Mouse (Mus musculus) CH12.LX (cell line): ENCODE measurements around the gene Kidins220. TPM values are rescaled to one million over a fixed set of nuclear protein-coding genes. Genes with fewer than 3 reads are reported as not detected.

ENCODE experiments used
- DNase-seq: peaks from one replicate; pipeline ENCODE4 v3.0.0-alpha.2; 2013; ENCODE audit errors: extremely low read depth
- H3K27ac ChIP-seq: 2 replicates; pipeline ENCODE4 v1.5.1; 2012; ENCODE audit warnings: low read depth, mild to moderate bottlenecking, control low read depth, moderate library complexity; ENCODE audit not compliant: insufficient read depth
- H3K27me3 ChIP-seq: replicated peaks from 2 replicates; pipeline ENCODE3; 2012; ENCODE audit warnings: inconsistent platforms
- H3K36me3 ChIP-seq, 2 experiments: replicated peaks in 1 of 2; 2 replicates each; pipeline versions ENCODE3 to v1.6.1; 2012; ENCODE audit warnings: inconsistent platforms in 1 of 2, low read length in 1 of 2, mild to moderate bottlenecking in 1 of 2, mixed read lengths in 1 of 2, moderate library complexity in 1 of 2; ENCODE audit not compliant: control insufficient read depth in 1 of 2, insufficient read depth in 1 of 2
- H3K4me1 ChIP-seq, 2 experiments: 2 replicates each; pipeline ENCODE4 v1.6.1; 2012; ENCODE audit warnings: inconsistent platforms in 1 of 2, moderate library complexity in 1 of 2; ENCODE audit not compliant: insufficient read depth in 2 of 2, control insufficient read depth in 1 of 2
- H3K4me2 ChIP-seq: 2 replicates; pipeline ENCODE4 v1.6.1; 2012; ENCODE audit warnings: low read depth, mild to moderate bottlenecking, control low read depth; ENCODE audit not compliant: poor library complexity, insufficient read depth, severe bottlenecking
- H3K4me3 ChIP-seq, 3 experiments: fragments of 150-350 bp in 1 of 3; sonication (generic) in 1 of 3; replicated peaks in 1 of 3; 2 replicates each; pipeline versions ENCODE3 to v1.5.1; 2011 to 2012; ENCODE audit warnings: low read depth in 2 of 3, low read length in 2 of 3, mild to moderate bottlenecking in 2 of 3, moderate library complexity in 2 of 3, control low read depth in 1 of 3, improper control_type of control experiment in 1 of 3, inconsistent platforms in 1 of 3, mixed read lengths in 1 of 3; ENCODE audit not compliant: poor library complexity in 1 of 3
- H3K79me2 ChIP-seq: replicated peaks from 2 replicates; pipeline ENCODE4 v1.6.1; 2012; ENCODE audit warnings: mild to moderate bottlenecking, moderate library complexity; ENCODE audit not compliant: control insufficient read depth, poor library complexity, insufficient read depth, severe bottlenecking; ENCODE audit errors: extremely low read depth
- H3K9ac ChIP-seq: 2 replicates; pipeline ENCODE4 v1.6.1; 2012; ENCODE audit warnings: low read depth, mild to moderate bottlenecking, control low read depth, moderate library complexity; ENCODE audit not compliant: insufficient read depth
- H3K9me3 ChIP-seq: replicated peaks from 2 replicates; pipeline ENCODE3; 2012; ENCODE audit warnings: low read length, inconsistent platforms, mixed read lengths
- BHLHE40 ChIP-seq: IDR thresholded peaks from 2 replicates; pipeline ENCODE4 v1.6.1; 2011; ENCODE audit warnings: mild to moderate bottlenecking, low read depth, low read length, improper control_type of control experiment
- CHD1 ChIP-seq: IDR thresholded peaks from 2 replicates; pipeline ENCODE4 v1.6.1; 2012; ENCODE audit warnings: low read depth, low read length, improper control_type of control experiment, inconsistent platforms
- CHD2 ChIP-seq: IDR thresholded peaks from 2 replicates; pipeline ENCODE4 v1.6.1; 2011; ENCODE audit warnings: low read length, improper control_type of control experiment
- E2F4 ChIP-seq: IDR thresholded peaks from 2 replicates; pipeline ENCODE4 v1.6.1; 2011; ENCODE audit warnings: low read depth, low read length, improper control_type of control experiment; ENCODE audit not compliant: insufficient replicate concordance
- ELF1 ChIP-seq: IDR thresholded peaks from 2 replicates; pipeline ENCODE4 v1.6.1; 2014; ENCODE audit warnings: low read depth, mild to moderate bottlenecking, inconsistent platforms, low read length, improper control_type of control experiment
- ETS1 ChIP-seq: conservative IDR thresholded peaks from 2 replicates; pipeline ENCODE4 v1.6.1; 2012; ENCODE audit warnings: low read depth, mild to moderate bottlenecking, inconsistent platforms, low read length, improper control_type of control experiment, moderate library complexity
- GABPA ChIP-seq: IDR thresholded peaks from 2 replicates; pipeline ENCODE4 v1.6.1; 2012; ENCODE audit warnings: low read depth, low read length, improper control_type of control experiment, inconsistent platforms; ENCODE audit not compliant: insufficient replicate concordance
- IRF4 ChIP-seq: IDR thresholded peaks from 2 replicates; pipeline ENCODE4 v1.6.1; 2014; ENCODE audit warnings: low read depth, mild to moderate bottlenecking, inconsistent platforms, low read length, improper control_type of control experiment
- JUND ChIP-seq: conservative IDR thresholded peaks from 2 replicates; pipeline ENCODE4 v1.6.1; 2011; ENCODE audit warnings: low read depth, low read length, improper control_type of control experiment
- MAX ChIP-seq: IDR thresholded peaks from 2 replicates; pipeline ENCODE4 v1.6.1; 2011; ENCODE audit warnings: low read length, improper control_type of control experiment
- MAZ ChIP-seq: IDR thresholded peaks from 2 replicates; pipeline ENCODE4 v1.6.1; 2012; ENCODE audit warnings: low read depth, mild to moderate bottlenecking, inconsistent platforms, low read length, improper control_type of control experiment, moderate library complexity
- MEF2A ChIP-seq: IDR thresholded peaks from 2 replicates; pipeline ENCODE4 v1.6.1; 2014; ENCODE audit warnings: low read depth, mild to moderate bottlenecking, inconsistent platforms, low read length, improper control_type of control experiment, borderline replicate concordance
- MXI1 ChIP-seq: IDR thresholded peaks from 2 replicates; pipeline ENCODE4 v1.6.1; 2011; ENCODE audit warnings: mild to moderate bottlenecking, low read depth, low read length, improper control_type of control experiment
- MYC ChIP-seq: IDR thresholded peaks from 2 replicates; pipeline ENCODE4 v1.6.1; 2011; ENCODE audit warnings: low read depth, mild to moderate bottlenecking, improper control_type of control experiment, low read length
- NELFE ChIP-seq: IDR thresholded peaks from 2 replicates; pipeline ENCODE4 v1.6.1; 2011; ENCODE audit warnings: low read depth, low read length, improper control_type of control experiment
- PAX5 ChIP-seq: IDR thresholded peaks from 2 replicates; pipeline ENCODE4 v1.6.1; 2012; ENCODE audit warnings: low read length, inconsistent platforms, mixed read lengths
- POLR2A ChIP-seq: IDR thresholded peaks from 2 replicates; pipeline ENCODE4 v1.6.1; 2011; ENCODE audit warnings: low read depth, mild to moderate bottlenecking, improper control_type of control experiment, low read length
- POLR2AphosphoS2 ChIP-seq: IDR thresholded peaks from 2 replicates; pipeline ENCODE4 v1.6.1; 2011; ENCODE audit warnings: low read depth, low read length, improper control_type of control experiment
- RCOR1 ChIP-seq: conservative IDR thresholded peaks from 2 replicates; pipeline ENCODE4 v1.6.1; 2012; ENCODE audit warnings: low read depth, mild to moderate bottlenecking, inconsistent platforms, low read length, improper control_type of control experiment
- SIN3A ChIP-seq: IDR thresholded peaks from 2 replicates; pipeline ENCODE4 v1.6.1; 2012; ENCODE audit warnings: low read length, improper control_type of control experiment, inconsistent platforms
- SMC3 ChIP-seq: IDR thresholded peaks from 2 replicates; pipeline ENCODE4 v1.6.1; 2011; ENCODE audit warnings: low read depth, low read length, improper control_type of control experiment
- TBP ChIP-seq: conservative IDR thresholded peaks from 2 replicates; pipeline ENCODE4 v1.6.1; 2011; ENCODE audit warnings: low read depth, low read length, improper control_type of control experiment
- TCF12 ChIP-seq: IDR thresholded peaks from 2 replicates; pipeline ENCODE4 v1.6.1; 2014; ENCODE audit warnings: low read depth, mild to moderate bottlenecking, inconsistent platforms, low read length, improper control_type of control experiment
- UBTF ChIP-seq: IDR thresholded peaks from 2 replicates; pipeline ENCODE4 v1.6.1; 2012; ENCODE audit warnings: low read depth, mild to moderate bottlenecking, inconsistent platforms, low read length, improper control_type of control experiment, moderate library complexity
- USF2 ChIP-seq: conservative IDR thresholded peaks from 2 replicates; pipeline ENCODE4 v1.6.1; 2011; ENCODE audit warnings: low read depth, low read length, improper control_type of control experiment
- ZNF384 ChIP-seq: IDR thresholded peaks from 2 replicates; pipeline ENCODE4 v1.6.1; 2012; ENCODE audit warnings: low read depth, low read length, improper control_type of control experiment, inconsistent platforms
- dilution Hi-C: fragments of 300-500 bp; cut with MboI; formaldehyde crosslinking; loops from 2 replicates; pipeline ENCODE4 v1.14.3; 2020; ENCODE audit warnings: low sequenced_read_pairs; ENCODE audit not compliant: extremely low pct_unique_long_range_greater_than_20kb, extremely low pct_ligation_motif_present
- in situ Hi-C: fragments of 300-500 bp; cut with MboI; formaldehyde crosslinking; loops from 3 replicates; pipeline ENCODE4 v1.14.3; 2019; ENCODE audit warnings: low sequenced_read_pairs, low pct_ligation_motif_present, low pct_unique_long_range_greater_than_20kb, mixed read lengths
- polyA plus RNA-seq: library from polyadenylated mRNA; unstranded; fragments of >175 nt; gene quantifications from 2 replicates; pipeline ENCODE4 v1.2.1, GENCODE M21; 2012; ENCODE audit warnings: low read depth; ENCODE audit not compliant: insufficient read length
- total RNA-seq, 2 experiments: library from RNA; depleted of rRNA; stranded (reverse); fragments of 300-350 nt in 1 of 2; fragments of >200 nt in 1 of 2; gene quantifications; 2 replicates each; pipeline ENCODE4 v1.2.3; 2012 to 2014

Kidins220 gene
- total and polyA plus RNA-seq, 3 experiments: 32.4 to 47.8 (median 39.4) TPM

DNA sequence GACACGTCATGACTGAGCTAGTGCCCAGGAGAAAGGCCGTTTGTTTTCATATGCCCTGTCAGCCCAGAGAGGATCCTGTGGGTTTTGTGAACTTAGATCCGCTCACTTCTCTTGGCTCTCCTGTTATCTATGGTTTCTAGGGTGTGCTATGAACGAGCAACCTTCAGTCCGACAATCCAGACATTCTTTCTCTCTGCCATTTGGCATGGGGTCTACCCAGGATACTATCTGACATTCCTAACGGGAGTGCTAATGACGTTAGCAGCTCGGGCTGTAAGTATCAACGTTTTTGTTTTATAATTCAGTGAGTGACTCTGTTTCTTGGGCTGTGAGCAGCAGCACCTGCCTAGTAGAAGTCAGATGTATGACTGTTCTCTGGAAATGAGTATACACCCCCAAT lies 19.6 kb upstream of the Kidins220 start:
- H3K4me2 ChIP-seq: no peak overlapping the region
- H3K79me2 ChIP-seq: no peaks in the 10 kb centered on the region
- H3K4me1 ChIP-seq: peaks cover 0 to 3% of the 10 kb centered on the region in 2 experiments; a peak in 1 of 4 replicates
- no peak overlapping the region for H3K9ac ChIP-seq
- dilution Hi-C loops (no loop called here), in situ Hi-C loops (loop anchor here (25.0 kb wide), 2 partner anchors 343 to 468 kb away; partner anchors contain the start of gene Taf1b)
- no peaks in the 10 kb centered on the region for H3K36me3 ChIP-seq
- H3K4me3 ChIP-seq: no peak overlapping the region
- H3K9me3 ChIP-seq: no peaks in the 10 kb centered on the region
- DNase-seq: no peak
- TF ChIP-seq UBTF (no peak), POLR2A (no peak), MEF2A (no peak), ELF1 (no peak), GABPA (no peak)
- H3K27me3 ChIP-seq: no peaks in the 10 kb centered on the region
- no peak overlapping the region for H3K27ac ChIP-seq

DNA sequence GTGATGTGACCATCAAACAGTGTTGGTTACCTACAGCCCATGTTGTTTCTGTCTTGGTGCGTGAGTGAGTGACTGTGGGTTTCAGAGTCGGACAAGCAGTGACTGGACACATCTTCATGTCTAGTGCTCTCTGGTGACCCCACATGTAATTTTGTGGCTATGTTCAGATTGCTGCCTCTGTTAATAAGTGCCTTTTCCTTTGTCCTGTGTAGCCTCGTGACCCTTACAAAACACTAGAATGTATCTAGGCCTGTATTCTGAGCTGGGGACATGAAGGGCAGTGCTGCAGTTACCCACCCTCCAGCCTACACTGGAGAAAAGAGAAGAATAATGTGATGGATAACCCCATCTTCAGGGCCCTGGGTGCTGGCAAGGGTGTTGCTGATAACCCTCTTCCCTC lies 16.2 kb upstream of the Kidins220 start:
- TF ChIP-seq MEF2A (no peak), CHD1 (no peak), MXI1 (no peak), E2F4 (no peak), RCOR1 (no peak), NELFE (no peak), POLR2AphosphoS2 (no peak), UBTF (no peak), TCF12 (no peak), JUND (no peak), SMC3 (no peak)
- Histone ChIP-seq H3K4me2 (no peak overlapping the region), H3K27me3 (no peaks in the 10 kb centered on the region), H3K36me3 (no peaks in the 10 kb centered on the region), H3K27ac (no peak overlapping the region), H3K9me3 (no peaks in the 10 kb centered on the region), H3K4me3 (no peak overlapping the region), H3K4me1 (peaks cover 0 to 10% of the 10 kb centered on the region in 2 experiments; a peak in 3 of 4 replicates), H3K79me2 (no peaks in the 10 kb centered on the region), H3K9ac (no peak overlapping the region)
- in situ Hi-C loops (loop anchor here (25.0 kb wide), 2 partner anchors 346 to 471 kb away; partner anchors contain the start of gene Taf1b), dilution Hi-C loops (no loop called here)
- no peak for DNase-seq

DNA sequence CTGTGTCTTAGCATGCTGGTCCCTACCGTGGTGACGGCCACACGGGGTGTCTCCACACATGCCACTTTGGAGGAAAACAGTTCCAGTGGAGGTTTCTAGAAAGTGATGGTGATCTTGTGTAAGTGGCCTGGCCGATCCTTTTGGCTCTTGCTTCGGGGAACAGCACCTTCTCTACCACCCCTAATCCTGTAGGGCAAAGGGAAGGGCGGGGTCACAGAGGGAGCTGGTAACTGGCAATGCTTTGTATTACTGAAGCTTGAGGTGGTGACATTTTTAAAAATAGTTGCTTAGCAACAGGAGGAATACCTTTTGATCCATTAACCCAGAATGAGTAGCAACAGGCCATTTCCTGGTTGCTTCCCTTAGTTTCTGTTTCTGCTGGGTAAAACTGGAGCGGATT lies 12.9 kb upstream of the Kidins220 start:
- no peaks in the 10 kb centered on the region for H3K36me3 ChIP-seq
- no peak overlapping the region for H3K4me3 ChIP-seq
- peaks cover 3 to 16% of the 10 kb centered on the region in 2 experiments; a peak in 3 of 4 replicates for H3K4me1 ChIP-seq
- in situ Hi-C loops: loop anchor here (25.0 kb wide), 2 partner anchors 350 to 475 kb away; partner anchors contain the start of gene Taf1b
- H3K9me3 ChIP-seq: no peaks in the 10 kb centered on the region
- H3K9ac ChIP-seq: no peak overlapping the region
- DNase-seq: no peak
- no peak overlapping the region for H3K27ac ChIP-seq
- H3K79me2 ChIP-seq: no peaks in the 10 kb centered on the region
- H3K4me2 ChIP-seq: no peak overlapping the region
- dilution Hi-C loops: no loop called here
- H3K27me3 ChIP-seq: no peaks in the 10 kb centered on the region
- TF ChIP-seq MAX (no peak), TBP (no peak), USF2 (no peak), MAZ (no peak), JUND (no peak), SIN3A (no peak), BHLHE40 (no peak), ZNF384 (no peak), CHD2 (no peak), NELFE (no peak), MYC (no peak), UBTF (no peak), ETS1 (no peak), PAX5 (no peak), POLR2AphosphoS2 (no peak), GABPA (no peak), POLR2A (no peak), IRF4 (no peak)
